Mouse (Mus musculus) midbrain, embryonic 10.5 days (tissue): Measurements from ENCODE around the gene Slc35f3. TPM values are rescaled to one million over a fixed set of nuclear protein-coding genes. Genes with fewer than 3 reads are reported as not detected.

ENCODE experiments used
- DNase-seq: peaks from one replicate; pipeline ENCODE4 v3.0.0-alpha.2; 2017; ENCODE audit warnings: low spot score
- H3K27ac ChIP-seq: fragments of 300-500 bp; sonication (generic); replicated peaks from 2 replicates; pipeline ENCODE4 v1.5.1; 2016; ENCODE audit warnings: mild to moderate bottlenecking
- H3K27me3 ChIP-seq: fragments of 300-500 bp; sonication (generic); 2 replicates; pipeline ENCODE4 v1.6.1; 2016; ENCODE audit warnings: low read depth, mild to moderate bottlenecking; ENCODE audit not compliant: poor library complexity, severe bottlenecking
- H3K36me3 ChIP-seq: fragments of 300-500 bp; sonication (generic); 2 replicates; pipeline ENCODE4 v1.6.1; 2016; ENCODE audit warnings: mild to moderate bottlenecking, moderate library complexity
- H3K4me1 ChIP-seq: fragments of 300-500 bp; sonication (generic); 2 replicates; pipeline ENCODE4 v1.6.1; 2016
- H3K4me3 ChIP-seq: fragments of 300-500 bp; sonication (generic); 2 replicates; pipeline ENCODE4 v1.5.1; 2016; ENCODE audit warnings: mild to moderate bottlenecking, moderate library complexity
- H3K9me3 ChIP-seq: fragments of 300-500 bp; sonication (generic); replicated peaks from 2 replicates; pipeline ENCODE4 v1.6.1; 2016; ENCODE audit warnings: mild to moderate bottlenecking
- WGBS: fragments of 180-500 bp; shearing (Covaris S2); methylation state at CpG from one replicate; pipeline ENCODE4 v1.1.7; 2016; 5-methylcytosine and 5-hydroxymethylcytosine counted together
- polyA plus RNA-seq: library from polyadenylated mRNA; unstranded; fragments of >200 nt; fragmentation: Nextera tagmentation; extraction: Ambion mirVana; gene quantifications from 2 replicates; pipeline ENCODE4 v1.2.1, GENCODE M21; 2016

Slc35f3 gene
- polyA plus RNA-seq, result 0.11 and 0.15 TPM in 2 replicates

DNA sequence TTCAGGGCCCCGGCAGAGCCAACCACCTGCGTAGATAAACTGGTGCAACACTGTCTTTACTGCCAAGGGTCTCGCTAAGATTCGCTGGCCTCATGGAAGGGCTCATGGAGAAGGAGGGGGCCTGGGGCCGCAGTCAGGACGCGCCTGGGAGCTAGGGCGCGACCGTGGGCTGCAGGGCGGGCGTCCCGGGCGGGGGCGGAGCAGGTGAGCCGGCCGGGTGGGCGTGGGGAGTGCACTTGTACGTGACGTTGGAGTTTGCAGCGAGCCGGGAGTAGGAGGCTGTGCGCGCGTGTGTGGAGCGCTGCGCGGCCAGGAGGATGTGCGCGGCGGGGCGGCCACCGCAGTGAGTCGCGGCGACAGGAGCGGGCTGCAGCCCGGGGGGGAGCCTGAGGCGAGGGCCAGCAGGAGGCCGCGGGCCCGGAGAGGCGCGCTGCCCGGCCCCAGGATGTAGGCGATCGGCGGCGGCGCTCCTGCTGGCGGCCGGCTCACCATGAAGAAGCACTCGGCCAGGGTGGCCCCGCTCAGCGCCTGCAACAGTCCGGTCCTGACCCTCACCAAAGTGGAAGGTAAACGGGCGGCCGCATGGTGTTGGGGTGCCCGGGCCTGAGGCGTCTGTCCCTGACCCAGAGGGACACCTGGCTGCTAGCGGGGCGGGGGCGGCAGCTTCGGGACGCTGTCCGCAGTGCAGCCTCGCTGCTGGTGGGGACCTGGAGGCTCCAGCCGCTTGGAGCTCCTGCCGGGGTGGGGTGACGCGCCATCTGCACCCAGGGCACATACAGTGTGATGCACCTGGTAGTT lies at the start of gene Slc35f3:
Gene Slc35f3 (plus strand): TSS at position 263 of the 798 bp plus-strand sequence.
- Histone ChIP-seq H3K36me3 (no peaks in the 10 kb centered on the region), H3K9me3 (no peaks in the 10 kb centered on the region), H3K4me1 (peaks cover 15% of the 10 kb centered on the region), H3K4me3 (peak within 1 kb of the TSS; percentile 65), H3K27me3 (peaks cover 46% of the 10 kb centered on the region), H3K27ac (peak within 1 kb of the TSS; percentile 47)
- DNase-seq, result peak; percentile 57
- 1% methylated on average over 72 of the region's 72 CpGs for WGBS

- H3K9me3 ChIP-seq, result no peaks in the 10 kb centered on the region
- no peak overlapping the region for H3K4me3 ChIP-seq
- H3K4me1 ChIP-seq, result peaks cover 2% of the 10 kb centered on the region; the same call in 1 of the 2 replicates
- peaks cover 70% of the 10 kb centered on the region for H3K27me3 ChIP-seq
- 88% methylated on average over 4 of the region's 4 CpGs for WGBS
- no peak for DNase-seq
- no peak overlapping the region for H3K27ac ChIP-seq
- no peaks in the 10 kb centered on the region for H3K36me3 ChIP-seq
Observed at GRCm38 (mm10) chr8:126250486-126250885, 47.9 kb upstream of the Slc35f3 start.

- Histone ChIP-seq H3K36me3 (no peaks in the 10 kb centered on the region), H3K4me3 (no peak overlapping the region), H3K27ac (no peak overlapping the region), H3K4me1 (peaks cover 33% of the 10 kb centered on the region), H3K27me3 (peaks cover 99% of the 10 kb centered on the region), H3K9me3 (no peaks in the 10 kb centered on the region)
- WGBS, result 22% methylated on average over 9 of the region's 9 CpGs
- DNase-seq, result peak; percentile 44
Observed at GRCm38 (mm10) chr8:126256585-126257391, 41.6 kb upstream of the Slc35f3 start.

DNA sequence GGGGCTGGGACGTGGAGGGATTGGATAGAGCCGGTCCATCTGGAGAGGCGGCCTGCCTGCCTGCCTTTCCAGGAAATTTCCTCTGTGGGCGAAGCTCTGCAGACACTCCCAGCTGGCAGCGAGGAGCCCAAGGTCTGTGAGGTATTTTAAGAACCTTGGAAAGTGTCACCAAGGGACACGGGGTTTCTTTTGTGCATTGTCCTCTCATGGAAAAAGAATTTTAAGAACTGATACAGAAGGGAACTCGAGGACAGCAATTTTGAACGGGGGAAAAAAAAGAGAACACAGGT lies 41.0 kb upstream of the Slc35f3 start:
- no peaks in the 10 kb centered on the region for H3K36me3 ChIP-seq
- no peak overlapping the region for H3K4me3 ChIP-seq
- 52% methylated on average over 8 of the region's 8 CpGs for WGBS
- no peak overlapping the region for H3K27ac ChIP-seq
- H3K4me1 ChIP-seq, result peaks cover 33% of the 10 kb centered on the region
- no peak for DNase-seq
- H3K9me3 ChIP-seq, result no peaks in the 10 kb centered on the region
- H3K27me3 ChIP-seq, result peaks cover 99% of the 10 kb centered on the region

DNA sequence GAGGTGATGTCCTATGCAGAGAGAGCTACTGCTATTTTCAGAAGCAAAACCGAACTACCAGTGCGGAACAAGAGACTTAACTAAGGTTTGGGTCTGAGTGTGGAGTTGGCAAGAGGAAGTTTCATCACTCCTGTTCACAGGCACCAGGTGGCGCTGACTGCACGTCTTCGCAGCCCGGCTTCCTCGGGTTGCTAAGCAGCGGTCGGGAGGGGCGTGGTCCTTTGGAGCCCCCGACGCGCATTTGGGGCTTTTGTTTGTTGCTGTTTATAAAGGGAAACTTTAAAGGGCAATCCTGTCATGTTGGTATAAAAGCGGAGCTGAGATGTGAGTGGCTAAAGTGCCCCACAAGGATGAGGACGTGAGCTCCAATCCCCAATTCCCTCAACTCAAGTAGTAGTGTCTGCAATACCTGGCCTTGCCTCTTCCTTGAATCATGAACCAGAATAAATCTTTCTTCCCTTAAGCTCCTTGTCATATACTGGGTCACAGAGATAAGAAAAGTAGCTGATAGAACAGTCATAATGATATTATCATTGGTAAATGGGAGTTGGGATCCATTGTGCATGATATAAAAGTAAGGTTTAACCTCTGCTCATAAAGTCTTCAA lies 40.1 kb upstream of the Slc35f3 start:
- WGBS, result 6% methylated on average over 15 of the region's 15 CpGs
- Histone ChIP-seq H3K9me3 (no peaks in the 10 kb centered on the region), H3K4me1 (peaks cover 33% of the 10 kb centered on the region), H3K27me3 (peaks cover 92% of the 10 kb centered on the region), H3K36me3 (no peaks in the 10 kb centered on the region), H3K4me3 (0 out of 2 replicates have a peak overlapping the region, but pooled peaks have one; percentile 12), H3K27ac (no peak overlapping the region)
- DNase-seq, result peak; percentile 74

GRCm38 (mm10) chr8:126265186-126265585 lies 33.2 kb upstream of the Slc35f3 start:
- H3K9me3 ChIP-seq, result no peaks in the 10 kb centered on the region
- peaks cover 34% of the 10 kb centered on the region for H3K27me3 ChIP-seq
- H3K4me1 ChIP-seq, result no peaks in the 10 kb centered on the region
- no peak for DNase-seq
- 71% methylated on average over 1 of the region's 1 CpGs for WGBS
- H3K27ac ChIP-seq, result no peak overlapping the region
- no peaks in the 10 kb centered on the region for H3K36me3 ChIP-seq
- H3K4me3 ChIP-seq, result no peak overlapping the region

- H3K27ac ChIP-seq, result no peak overlapping the region
- 32% methylated on average over 8 of the region's 8 CpGs for WGBS
- H3K27me3 ChIP-seq, result peaks cover 15% of the 10 kb centered on the region; the same call in 1 of the 2 replicates
- H3K9me3 ChIP-seq, result no peaks in the 10 kb centered on the region
- DNase-seq, result no peak
- H3K36me3 ChIP-seq, result no peaks in the 10 kb centered on the region
- H3K4me1 ChIP-seq, result no peaks in the 10 kb centered on the region
- H3K4me3 ChIP-seq, result no peak overlapping the region
Observed at GRCm38 (mm10) chr8:126267118-126267517, 31.2 kb upstream of the Slc35f3 start.

GRCm38 (mm10) chr8:126269733-126270132 lies 28.6 kb upstream of the Slc35f3 start:
- Histone ChIP-seq H3K36me3 (no peaks in the 10 kb centered on the region), H3K4me3 (no peak overlapping the region), H3K27me3 (peaks cover 6% of the 10 kb centered on the region; the same call in 1 of the 2 replicates), H3K4me1 (no peaks in the 10 kb centered on the region), H3K9me3 (no peaks in the 10 kb centered on the region), H3K27ac (no peak overlapping the region)
- 65% methylated on average over 6 of the region's 6 CpGs for WGBS
- DNase-seq, result no peak

DNA sequence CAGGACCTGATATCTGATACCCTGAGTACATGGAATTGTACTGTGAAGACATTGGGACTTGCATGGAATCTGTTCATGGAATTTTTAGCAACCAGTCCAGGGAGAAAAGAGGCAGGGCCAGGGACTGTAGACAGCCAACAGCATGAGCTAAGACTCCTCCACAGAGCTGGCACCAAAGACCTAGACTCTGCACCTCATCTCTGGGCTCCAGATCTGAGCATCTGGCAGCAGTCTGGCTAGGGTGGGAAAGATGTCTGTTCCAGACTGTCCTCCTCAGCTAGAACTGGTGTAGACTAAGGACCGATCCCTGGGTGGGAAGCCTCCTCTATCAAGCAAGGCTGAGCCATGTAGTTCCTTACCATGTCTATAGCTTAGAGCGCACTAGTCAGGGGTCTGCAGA lies 25.9 kb upstream of the Slc35f3 start:
- H3K27ac ChIP-seq, result no peak overlapping the region

GRCm38 (mm10) chr8:126273066-126273465 lies 25.3 kb upstream of the Slc35f3 start:
- Histone ChIP-seq H3K9me3 (no peaks in the 10 kb centered on the region), H3K27me3 (no peaks in the 10 kb centered on the region), H3K4me3 (no peak overlapping the region), H3K4me1 (no peaks in the 10 kb centered on the region), H3K27ac (no peak overlapping the region), H3K36me3 (no peaks in the 10 kb centered on the region)
- WGBS, result 70% methylated on average over 4 of the region's 4 CpGs
- no peak for DNase-seq

More for the DNA sequence above, 25.9 kb upstream of the Slc35f3 start:
- Histone ChIP-seq H3K36me3 (no peaks in the 10 kb centered on the region), H3K27me3 (no peaks in the 10 kb centered on the region), H3K4me1 (no peaks in the 10 kb centered on the region), H3K9me3 (no peaks in the 10 kb centered on the region), H3K4me3 (no peak overlapping the region)
- DNase-seq, result no peak
- 100% methylated on average over 2 of the region's 2 CpGs for WGBS

DNA sequence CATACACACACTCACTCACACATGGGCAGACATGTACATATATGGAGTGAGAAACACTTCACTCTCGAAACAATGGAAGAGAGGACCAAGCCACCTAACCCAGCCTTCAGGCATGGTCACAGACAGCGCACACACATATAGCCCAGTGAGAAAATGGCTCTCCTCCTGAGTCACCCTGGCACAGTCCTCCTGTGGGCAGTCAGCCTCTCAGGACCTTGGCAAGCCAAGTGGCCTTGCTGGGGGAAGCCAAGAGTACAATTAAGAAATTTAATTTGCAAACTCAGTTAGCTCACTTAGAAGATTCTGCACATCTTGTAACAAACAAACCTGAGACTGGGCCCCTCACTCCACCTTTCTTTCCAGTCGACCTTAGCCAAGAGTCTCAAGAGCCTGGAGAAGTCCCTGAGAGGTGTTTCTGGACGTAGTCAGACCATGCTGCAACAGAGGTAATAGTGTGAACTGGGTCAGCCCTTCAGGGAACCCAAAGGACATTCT lies 23.4 kb upstream of the Slc35f3 start:
- no peak overlapping the region for H3K27ac ChIP-seq
- no peaks in the 10 kb centered on the region for H3K4me1 ChIP-seq
- H3K9me3 ChIP-seq, result no peaks in the 10 kb centered on the region
- H3K4me3 ChIP-seq, result no peak overlapping the region
- WGBS, result 72% methylated on average over 4 of the region's 4 CpGs
- DNase-seq, result no peak
- H3K36me3 ChIP-seq, result no peaks in the 10 kb centered on the region
- no peaks in the 10 kb centered on the region for H3K27me3 ChIP-seq

GRCm38 (mm10) chr8:126275886-126276285 lies 22.5 kb upstream of the Slc35f3 start:
- Histone ChIP-seq H3K4me3 (no peak overlapping the region), H3K27me3 (no peaks in the 10 kb centered on the region), H3K36me3 (no peaks in the 10 kb centered on the region), H3K9me3 (no peaks in the 10 kb centered on the region), H3K4me1 (no peaks in the 10 kb centered on the region), H3K27ac (no peak overlapping the region)
- WGBS, result 82% methylated on average over 4 of the region's 4 CpGs
- DNase-seq, result no peak
